Mouse (Mus musculus): ENCODE measurements around the gene Dll4.

Gene Dll4

DNA sequence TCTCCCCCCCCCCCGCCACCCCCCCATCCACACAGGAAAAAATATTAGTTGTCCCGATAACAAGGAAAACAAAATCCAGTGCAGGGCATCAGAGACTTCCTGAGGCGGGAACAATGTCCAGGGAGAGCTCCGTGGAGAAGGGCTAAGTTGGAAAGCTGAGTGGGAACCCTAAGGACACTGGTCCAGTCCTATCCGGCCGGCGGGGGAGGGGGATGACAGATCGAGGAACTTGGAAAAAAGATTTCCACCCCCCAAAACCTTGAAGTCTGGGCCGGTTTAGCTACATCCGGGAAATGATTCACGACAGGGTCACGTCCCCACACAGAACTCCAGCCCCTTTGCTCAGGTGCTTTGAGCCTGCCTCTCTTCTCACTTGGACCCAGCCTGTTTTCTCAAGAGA is 14.0 kb upstream of the Dll4 start:
- DNase-seq (ENCODE audit: low spot score): no peak

DNA sequence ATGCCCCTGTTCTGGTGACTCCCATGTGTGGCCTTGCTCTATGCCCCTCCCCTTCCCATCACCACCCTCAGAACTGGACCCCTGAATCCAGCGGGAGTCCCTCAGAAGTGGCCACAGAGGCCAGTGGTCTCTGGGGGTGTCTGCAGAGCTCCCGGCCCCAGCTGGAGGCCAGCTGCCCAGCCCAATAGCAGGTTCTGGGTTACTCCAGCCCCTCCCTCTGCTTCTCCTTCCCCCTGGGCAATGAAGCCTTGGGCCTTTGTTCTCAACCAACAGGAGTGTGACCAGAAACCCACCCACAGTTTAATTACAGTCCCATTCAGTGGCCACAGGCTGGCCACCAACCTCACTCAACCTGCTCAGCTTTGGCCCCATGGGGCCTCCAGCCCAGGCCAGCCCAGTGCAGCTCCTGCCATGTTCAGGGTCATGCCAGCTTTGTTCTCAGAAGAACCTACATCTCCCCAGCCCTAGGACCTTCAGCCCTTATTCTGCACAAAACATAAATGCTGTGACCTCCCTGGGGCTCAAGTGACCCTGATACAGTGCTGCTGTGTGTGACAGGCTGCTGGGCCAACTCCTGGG is 13.1 kb upstream of the Dll4 start:
- DNase-seq (ENCODE audit: low spot score): no peak

DNA sequence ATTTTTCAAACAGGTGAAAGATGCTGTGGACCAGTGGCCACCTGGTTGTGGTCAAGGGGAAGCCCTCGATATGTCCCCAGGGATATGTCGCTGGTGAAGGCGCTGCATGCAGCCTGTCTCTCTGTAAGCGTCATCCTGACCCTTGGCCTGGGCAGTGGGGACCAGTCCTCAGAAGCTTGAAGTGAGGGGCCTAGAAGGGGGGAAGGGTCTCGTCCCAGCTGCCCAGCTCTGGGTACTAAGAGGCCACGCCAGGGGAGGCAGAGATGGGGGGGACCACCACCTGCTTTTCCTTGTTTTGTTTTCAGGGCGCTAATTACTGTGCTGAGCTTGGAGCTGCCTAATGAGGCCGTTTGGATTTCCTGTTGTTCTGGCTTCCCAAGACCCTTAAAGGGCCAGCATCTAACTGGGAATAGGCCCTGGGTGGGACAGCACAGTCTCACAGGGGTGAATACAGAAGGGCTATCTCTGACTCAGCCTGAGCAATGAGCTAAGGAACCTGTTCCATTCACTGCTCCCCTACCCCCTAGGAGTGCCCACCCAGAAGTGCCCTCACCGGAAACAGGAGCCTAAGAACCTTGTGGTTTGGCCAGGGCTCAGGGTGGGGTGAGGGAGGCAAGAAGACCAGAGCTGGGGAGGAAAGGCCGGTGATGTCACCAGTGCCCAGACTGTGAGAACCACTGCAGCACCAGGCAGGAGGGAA is 11.7 kb upstream of the Dll4 start:
- DNase-seq (ENCODE audit: low spot score): no peak

DNA sequence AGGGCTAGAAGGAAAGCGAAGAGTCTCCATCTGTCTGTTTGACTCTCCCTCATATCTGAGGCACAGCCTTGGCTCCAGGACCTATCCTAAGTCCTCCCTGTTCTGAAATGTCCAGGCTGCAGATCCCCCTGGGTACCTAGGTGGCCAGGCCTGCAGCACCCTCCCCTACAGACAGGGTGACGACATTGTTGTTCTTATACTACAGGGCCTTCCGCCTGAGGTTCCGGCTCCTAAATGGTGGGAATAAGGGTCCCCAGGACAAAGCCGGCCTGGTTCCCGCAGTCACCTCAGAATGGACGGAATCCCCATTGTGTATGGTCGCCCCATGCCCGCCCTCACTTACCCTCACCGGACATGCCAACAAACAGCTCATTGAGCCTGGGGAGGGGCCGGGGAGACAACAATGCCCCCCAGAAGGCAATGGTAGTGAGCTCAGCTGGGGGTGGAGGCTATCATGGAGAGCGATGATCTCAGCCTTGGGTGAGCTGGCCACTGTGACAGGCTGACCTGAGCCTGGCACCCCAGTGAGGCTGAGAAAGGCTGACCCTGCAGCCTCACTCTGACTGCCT is 10.8 kb upstream of the Dll4 start:
- DNase-seq (ENCODE audit: low spot score): no peak

DNA sequence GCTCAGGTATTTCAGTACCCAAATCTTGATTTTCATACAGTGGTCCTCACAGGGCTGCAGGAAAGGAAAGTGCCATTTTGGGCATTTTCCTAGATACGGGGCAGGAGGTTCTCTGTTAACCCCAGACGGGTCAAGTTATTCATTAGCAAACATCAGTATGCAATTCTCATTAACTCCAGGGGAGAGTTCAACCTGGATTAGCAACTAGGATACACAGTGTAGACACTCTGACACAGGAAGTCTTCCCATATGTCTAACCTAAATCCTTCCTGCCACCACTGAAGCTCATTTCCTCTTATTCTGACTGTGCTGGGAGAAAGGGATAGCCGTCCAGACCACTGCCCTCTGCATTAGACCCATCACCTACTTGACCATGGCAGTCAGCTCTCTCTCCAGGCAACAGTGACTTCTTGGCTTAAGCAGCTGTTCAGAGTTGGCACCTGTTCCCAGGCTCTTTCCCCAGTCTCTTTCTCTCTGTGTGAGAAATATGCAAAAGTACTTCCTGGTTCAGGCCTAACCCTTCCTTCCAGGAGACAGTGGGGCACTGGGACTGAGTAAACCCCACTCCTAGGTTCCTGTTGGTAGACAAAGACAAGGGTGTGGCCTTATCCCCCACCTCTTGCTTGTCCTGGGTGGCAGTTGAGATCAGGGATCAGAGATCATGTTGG is 7.4 kb upstream of the Dll4 start:
- no peak for DNase-seq (ENCODE audit: low spot score)

DNA sequence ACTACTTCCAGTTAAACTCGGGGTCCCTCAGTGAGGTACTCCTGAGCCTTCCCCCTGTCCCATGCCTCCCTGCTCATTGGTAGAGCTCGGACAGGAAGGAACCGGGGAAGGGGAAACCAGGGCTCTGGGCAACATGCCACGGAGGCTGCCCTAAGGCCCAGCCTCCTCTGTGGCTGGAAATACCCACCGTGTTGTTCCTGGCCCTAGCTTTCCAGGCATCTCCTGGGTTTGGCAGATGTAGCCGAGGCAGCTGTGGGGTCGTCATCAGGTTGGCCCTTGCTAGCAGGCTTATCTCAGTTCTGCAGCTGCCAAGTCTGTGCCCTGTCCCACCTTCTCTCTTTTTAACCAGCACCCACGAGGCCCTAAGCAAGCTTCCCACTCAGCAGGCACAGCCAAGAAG is 5.0 kb upstream of the Dll4 start:
- no peak for DNase-seq (ENCODE audit: low spot score)

DNA sequence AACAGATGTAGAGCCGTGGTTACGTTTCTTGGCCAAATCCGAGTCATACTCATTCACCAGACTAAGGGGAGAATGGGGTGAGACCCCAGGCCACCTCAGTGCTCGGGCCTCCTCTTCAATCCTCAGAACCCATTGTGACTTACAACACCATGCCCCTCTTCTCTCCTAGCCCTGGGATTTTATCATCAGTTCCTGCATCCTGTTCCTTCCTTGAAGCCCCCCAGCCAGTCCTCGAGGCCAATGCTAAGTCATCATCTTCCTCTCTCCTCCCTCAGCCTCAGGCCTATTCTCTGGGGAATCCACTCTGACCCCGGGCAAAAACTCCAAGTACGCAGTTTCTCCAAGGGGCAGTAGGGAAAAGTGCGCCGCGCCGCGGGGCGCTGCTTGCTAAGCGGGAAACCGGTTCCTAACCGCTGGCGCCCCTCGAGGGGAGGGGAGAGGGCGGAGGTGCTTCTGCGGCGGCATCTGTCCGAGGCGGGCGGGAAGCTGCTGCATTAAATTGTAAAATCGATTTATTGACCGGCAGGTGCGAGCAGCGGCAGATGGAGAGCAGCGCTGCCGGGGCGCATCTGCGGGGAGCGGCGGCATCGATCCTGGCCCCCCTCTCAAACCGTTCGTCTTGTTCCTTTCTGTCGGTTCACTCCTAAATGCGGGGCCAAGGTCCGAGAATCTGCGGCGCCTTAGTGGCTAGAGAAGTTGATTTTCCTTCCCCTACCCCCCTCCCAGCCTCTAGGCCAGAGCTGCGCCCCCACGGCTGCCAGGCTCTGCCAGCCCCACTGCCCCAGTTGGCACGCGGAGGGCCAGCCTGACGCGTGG is 3.6 kb upstream of the Dll4 start:
- DNase-seq (ENCODE audit: low spot score): no peak

DNA sequence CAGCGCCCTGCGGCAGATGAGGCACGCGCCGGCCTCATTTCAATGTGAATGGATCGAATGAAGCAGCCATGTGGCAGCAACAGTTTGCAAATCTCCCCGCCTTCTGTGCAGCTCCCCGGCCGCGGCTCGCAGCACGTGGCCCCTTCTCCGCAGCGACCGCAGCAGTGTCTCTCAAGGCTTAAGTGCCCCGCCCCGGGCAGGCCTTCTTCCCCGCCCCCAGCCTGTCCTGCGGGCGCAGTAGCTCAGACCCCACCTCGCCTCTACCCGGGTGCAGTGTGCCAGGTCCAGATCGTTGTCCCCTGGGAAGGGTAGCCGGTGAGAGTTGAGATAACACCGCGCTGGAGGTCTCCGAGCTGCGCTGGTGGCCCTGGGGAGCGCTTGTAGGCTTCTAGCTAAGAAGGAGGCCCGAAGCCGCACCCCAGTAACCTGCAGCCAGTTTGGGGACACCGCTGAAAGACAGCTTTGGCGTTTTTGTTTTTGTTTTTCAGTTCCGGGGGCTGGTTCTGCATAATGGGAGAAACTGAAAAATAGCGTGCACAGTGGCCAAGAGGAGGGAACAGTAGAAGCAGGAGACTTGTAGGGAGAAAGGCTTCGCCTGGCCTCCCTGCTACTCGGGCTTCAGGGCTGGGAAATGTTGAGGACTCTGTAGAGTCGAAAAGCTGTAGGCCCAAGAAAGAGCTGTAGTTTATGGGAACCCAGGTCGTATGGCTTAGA is 2.8 kb upstream of the Dll4 start:
- no peak for DNase-seq (ENCODE audit: low spot score)

DNA sequence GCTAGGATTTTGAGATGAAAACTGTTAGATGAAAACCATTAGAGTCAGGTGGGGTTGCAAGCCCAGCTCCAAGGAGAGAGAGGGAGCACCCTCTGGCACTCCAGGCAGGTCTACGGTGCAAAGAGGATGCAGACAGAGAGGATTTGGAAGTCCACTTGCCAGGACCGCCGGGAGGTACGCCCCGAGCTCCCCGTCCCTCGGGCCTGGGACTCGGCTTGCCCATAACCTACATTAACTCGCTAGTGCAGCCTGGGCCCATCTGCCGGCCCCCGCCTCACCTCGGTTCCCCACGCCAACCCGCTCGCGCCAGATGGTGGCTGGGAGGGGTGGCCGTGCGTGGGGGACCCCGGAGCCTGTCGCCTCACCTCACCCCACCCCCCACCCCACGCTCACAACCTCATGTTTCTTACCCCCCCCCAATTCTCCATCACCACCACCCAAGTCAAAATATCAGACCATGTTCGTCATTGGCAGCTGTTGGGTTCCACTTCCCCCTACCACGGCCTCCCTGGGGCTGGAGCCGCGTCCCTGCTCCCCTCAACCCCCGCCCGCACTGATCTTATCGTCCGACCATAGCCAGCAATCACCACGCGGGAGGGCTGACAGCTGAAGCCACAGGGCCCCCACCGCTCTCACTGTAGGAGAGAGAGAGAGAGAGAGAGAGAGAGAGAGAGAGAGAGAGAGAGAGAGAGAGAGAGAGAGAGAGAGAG is 1.6 kb upstream of the Dll4 start:
- no peak for DNase-seq (ENCODE audit: low spot score)

DNA sequence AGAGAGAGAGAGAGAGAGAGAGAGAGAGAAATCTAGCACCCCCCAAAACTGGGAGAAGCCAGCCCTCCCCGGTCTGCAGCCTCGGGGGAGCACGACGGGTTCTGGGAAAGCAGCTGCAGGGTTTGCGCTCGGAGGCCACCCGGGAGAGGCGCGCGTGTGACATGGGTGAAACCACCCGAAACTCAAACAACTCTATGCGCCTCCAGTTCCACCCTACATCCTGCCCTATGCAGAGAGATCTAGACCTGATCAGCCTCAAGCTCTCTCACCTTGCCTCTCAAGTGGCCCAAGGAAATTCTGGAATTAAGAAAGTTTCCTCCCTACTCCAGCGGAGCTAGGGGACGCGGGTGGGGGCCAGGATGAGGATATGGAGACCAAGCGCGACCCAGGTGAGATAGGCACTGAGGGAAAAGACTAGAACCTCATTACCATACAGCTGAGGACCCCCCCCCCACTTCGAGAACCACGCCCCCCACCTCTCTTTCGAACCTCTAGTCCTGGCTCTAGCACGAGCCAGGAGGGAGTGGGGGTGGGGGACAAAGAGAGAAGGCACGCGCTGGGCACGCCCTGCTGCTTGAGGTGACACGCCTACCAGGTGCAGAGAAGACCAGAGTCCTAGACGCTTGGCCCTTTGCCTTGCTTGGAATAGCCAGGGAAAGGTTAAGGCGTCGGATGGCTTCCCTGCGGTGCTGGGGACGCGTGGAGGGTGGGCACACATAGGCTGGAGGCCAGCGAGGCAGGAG is 837 bp upstream of the Dll4 start:
- no peak for DNase-seq (ENCODE audit: low spot score)

DNA sequence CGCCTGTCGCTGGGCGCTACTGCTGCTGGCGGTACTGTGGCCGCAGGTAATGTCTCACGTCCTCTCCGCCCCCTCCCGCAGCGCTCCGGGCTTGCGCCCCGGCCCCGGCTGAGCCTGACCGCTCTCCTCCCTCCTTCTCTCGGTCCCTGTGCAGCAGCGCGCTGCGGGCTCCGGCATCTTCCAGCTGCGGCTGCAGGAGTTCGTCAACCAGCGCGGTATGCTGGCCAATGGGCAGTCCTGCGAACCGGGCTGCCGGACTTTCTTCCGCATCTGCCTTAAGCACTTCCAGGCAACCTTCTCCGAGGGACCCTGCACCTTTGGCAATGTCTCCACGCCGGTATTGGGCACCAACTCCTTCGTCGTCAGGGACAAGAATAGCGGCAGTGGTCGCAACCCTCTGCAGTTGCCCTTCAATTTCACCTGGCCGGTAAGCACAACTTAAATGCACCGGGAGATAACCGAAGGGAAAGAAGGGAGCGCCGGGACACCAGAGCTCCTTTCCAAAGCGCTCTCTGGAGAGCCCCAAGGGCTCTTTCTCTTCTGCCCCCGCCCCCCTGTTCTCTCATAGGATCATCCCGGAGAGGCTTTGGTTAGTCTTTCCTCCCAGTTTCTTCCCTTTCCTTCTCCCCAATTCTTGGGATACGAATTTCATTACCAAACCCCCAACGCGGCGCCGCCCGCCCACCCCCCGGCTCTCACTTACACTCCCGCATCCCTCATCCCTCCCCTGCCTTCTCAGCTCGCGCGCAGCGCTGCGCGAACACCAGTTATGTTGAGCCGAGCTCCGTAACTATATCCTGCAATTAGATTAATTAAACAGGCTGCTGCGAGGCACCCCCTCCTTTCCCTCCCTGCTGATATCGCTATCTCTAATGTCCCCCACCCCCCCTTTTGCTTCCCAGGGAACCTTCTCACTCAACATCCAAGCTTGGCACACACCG is 847 bp downstream of the Dll4 start:
- no peak for DNase-seq (ENCODE audit: low spot score)

DNA sequence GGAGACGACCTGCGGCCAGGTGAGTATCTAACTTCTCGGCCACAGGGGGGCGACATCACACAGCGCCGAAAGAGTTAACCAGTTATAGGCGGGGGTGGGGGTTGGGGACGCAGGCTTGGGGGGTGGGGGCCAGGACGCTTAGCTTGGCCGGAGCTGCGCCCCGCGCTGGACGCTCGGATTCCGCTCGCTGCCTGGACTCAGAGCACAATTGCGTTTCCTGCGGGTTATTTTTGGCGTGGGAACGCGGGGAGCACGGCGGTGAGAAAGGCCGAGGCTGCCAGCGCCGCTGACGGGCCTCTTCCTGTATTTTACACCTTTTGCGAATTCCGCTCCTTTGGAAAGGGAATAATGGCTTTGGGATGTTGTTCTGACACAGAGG is 1.5 kb downstream of the Dll4 start:
- no peak for DNase-seq (ENCODE audit: low spot score)

DNA sequence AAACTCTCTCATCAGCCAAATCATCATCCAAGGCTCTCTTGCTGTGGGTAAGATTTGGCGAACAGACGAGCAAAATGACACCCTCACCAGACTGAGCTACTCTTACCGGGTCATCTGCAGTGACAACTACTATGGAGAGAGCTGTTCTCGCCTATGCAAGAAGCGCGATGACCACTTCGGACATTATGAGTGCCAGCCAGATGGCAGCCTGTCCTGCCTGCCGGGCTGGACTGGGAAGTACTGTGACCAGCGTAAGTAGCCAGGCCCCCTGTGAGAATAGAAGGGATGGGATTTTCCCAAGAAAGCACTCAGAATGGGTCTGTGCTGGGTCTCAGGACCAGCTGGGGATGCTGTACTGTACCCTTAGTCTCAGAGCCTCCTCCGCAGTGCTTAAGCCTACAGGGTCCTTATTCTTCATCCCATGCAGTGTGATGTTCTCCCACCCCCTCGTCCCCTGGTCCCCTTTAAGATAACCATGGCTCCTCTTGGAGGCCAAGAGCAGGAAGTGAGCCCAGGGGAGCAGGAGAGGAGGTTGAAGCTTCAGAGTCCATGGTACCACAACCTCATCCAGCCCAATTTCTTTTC is 2.5 kb downstream of the Dll4 start:
- DNase-seq (ENCODE audit: low spot score): no peak

DNA sequence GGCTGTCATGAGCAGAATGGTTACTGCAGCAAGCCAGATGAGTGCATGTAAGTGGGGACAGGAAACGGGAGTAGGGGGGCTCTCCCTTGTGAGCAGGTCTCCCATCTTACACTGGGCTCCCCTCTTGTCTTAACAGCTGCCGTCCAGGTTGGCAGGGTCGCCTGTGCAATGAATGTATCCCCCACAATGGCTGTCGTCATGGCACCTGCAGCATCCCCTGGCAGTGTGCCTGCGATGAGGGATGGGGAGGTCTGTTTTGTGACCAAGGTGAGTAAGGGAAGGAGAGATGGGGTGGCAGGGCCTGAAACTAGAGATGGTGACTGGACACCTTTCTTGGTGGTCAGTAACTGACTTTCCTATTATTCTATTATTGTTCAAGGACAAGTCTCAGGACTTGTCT is 3.0 kb downstream of the Dll4 start:
- no peak for DNase-seq (ENCODE audit: low spot score)

DNA sequence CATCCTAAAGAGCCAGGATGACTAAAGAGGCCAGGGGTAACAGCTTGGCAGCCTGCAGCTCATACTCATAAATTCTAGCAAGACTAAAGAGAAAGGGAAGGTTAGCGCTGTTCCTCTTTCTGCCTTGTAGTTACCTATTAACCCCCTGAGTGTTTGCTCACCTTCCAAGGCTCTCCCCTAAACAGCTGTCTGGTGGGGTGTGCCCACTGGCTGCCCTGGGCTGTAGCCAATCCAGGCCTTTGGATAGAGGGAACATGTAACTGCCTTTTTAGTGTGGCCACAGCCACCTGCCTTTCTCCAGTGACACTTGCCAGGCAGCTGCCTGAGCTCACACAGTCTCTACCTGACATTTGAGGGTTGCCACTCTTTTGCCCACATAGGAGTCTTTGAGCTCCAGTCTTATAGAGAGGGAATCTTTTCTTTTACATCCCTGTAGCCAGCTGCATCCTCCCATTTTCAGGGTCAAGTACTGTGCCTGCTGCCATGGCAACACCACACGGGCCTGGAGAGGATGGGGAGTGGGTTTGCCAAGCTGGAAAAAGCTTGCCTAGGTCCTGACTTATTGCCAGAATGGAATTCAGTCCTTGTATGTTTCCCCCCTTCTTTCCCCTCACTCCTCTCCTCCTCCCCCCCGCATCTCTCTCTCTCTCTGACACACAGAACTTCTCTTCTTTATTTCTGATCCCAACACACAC is 3.7 kb downstream of the Dll4 start:
- no peak for DNase-seq (ENCODE audit: low spot score)

DNA sequence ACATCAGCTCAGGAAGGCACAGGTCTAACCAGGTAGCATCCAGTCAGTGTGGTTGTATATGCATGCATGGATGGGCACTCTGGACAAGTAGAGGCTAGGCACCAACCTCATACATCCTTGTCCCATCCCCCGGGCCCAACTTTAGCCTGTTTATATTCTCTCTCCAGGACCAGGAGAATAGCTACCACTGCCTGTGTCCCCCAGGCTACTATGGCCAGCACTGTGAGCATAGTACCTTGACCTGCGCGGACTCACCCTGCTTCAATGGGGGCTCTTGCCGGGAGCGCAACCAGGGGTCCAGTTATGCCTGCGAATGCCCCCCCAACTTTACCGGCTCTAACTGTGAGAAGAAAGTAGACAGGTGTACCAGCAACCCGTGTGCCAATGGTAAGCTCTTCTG is 5.2 kb downstream of the Dll4 start:
- no peak for DNase-seq (ENCODE audit: low spot score)

DNA sequence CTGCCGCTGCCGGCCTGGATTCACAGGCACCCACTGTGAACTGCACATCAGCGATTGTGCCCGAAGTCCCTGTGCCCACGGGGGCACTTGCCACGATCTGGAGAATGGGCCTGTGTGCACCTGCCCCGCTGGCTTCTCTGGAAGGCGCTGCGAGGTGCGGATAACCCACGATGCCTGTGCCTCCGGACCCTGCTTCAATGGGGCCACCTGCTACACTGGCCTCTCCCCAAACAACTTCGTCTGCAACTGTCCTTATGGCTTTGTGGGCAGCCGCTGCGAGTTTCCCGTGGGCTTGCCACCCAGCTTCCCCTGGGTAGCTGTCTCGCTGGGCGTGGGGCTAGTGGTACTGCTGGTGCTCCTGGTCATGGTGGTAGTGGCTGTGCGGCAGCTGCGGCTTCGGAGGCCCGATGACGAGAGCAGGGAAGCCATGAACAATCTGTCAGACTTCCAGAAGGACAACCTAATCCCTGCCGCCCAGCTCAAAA is 6.6 kb downstream of the Dll4 start:
- DNase-seq (ENCODE audit: low spot score): no peak

DNA sequence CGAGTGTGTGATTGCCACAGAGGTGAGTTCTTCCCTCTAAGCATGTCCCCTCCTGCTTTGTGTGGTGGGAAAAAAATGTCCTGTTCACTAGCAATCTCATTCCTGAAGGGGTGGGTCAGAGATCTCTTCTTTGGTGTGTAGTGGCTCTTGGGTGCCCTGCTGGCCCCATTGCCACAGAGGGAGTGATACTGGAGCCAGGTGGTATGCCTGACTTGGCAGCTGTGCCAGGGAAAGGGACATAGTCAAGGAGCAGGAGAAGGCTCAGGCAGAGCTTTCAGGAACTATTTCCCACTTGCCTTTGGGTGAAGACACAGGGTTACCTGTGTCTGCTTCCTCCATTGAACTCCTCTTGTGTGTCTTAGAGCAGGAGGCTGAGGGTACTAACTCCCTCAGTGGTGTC is 8.6 kb downstream of the Dll4 start:
- DNase-seq (ENCODE audit: low spot score): no peak

All from layer of hippocampus, adult 9-10 months (tissue).